Mouse (Mus musculus): Measurements from ENCODE around the gene Sec23ip.

DNA sequence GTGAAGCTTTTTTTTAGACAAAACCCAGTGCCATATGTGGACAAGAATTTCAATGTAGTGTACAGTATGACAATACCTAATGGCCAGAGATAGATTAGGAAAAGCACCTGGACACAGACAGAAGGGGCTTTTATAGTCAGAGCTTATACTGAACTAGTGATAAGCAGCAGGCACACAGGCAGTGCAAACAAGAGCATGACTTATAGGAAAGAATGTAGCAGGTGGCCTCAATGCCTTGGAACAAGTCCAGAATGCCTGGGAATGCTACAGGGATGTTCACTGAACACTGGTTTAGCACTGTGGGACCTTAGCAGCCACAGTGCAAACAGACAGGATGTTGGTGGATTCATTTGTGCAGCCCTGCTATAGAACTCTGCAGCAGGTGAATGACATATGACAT lies 22.0 kb downstream of the Sec23ip start:
- TF ChIP-seq CTCF (IDR thresholded peaks at IDR 0.05; ENCODE audit: control insufficient read depth, insufficient read depth, insufficient read length) (no peak), MAX (IDR thresholded peaks at IDR 0.05) (no peak), USF1 (IDR thresholded peaks at IDR 0.05; ENCODE audit: low read depth) (no peak), MYOG (IDR thresholded peaks at IDR 0.05; ENCODE audit: control insufficient read depth, extremely low read depth, insufficient read length) (no peak)

All from C2C12 (cell line).